Mouse (Mus musculus): ENCODE data around the gene Pdrg1.

Pdrg1 gene

DNA sequence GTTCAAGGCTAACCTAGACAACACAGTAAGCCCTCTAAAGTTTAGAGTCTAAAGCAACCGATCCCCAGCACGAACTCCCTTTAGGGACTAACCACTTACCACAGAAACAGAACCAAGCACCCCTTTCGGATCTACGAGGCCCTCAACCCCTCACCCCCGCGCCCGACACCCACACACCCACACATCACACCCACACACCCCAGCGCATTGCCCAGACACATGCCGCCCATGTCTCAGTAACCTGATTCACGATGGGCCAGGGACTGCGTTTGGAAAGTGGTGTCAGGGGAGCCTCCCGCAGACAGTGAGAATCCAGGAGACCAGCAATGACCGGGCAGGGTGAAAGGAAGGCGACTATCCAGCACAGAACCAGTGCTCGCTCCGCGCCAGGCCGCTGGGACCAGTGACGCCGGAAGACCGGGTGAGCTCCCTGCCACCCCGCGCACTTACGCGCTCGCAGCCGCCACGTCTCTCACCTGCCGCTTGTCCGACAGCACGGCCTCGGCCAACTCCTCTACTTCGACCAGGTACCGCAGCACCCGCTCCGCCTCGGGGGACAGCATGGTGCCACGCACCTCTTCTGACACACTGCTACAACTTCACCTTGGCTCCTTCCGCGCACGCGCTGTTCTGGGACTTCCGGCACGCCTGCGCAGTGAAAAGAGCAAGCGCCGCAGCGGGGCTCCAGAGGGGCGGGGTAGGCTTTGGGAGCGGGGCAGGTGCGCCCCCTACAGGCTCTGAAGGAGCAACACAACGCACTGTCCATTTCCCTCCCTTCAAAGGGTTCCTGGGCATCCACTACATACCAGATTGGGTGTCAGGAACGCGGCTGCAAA is at the start of gene Pdrg1:
Pdrg1 (minus strand) TSS at position 670 of the 836 bp plus-strand sequence.
- DNase-seq (ENCODE audit: low spot score), result peak; percentile 96

DNA sequence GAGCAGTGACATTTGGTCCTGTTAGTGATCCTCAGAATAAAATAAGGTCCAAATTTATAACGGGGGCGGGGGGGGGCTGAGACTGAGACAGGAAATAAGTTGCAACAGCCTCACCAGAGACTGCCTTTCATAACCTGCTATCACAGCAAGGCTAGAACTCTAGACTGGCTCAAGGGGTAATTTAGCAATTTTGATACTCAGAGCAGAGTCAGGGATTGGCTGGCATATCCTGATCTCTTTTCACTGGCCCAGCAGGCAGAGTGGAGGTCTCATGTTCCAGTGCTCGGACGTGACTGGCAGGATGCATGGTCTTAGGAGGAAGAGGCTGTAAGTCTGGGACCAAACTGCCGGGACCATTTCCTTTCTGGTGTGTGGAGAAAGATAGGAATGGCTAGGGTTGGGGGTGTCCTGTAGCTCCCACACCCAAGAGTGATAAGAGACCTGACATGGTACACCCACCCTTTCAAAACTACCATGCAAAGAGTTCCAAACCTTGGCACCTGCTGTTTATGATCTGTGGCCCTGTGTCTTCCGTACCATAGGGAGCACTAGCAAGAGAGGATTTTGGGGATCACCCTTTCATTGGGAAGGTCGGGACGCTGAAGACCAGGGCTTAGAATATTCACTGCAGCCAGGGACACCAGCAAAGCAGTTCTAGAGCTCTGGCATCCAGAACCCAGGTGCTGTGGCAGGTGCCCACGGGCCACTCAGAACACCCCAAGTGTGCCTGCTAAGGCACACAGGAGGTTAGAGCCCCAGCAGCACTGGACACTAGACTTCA is 49.2 kb upstream of the Pdrg1 start:
- no peak for DNase-seq (ENCODE audit: low spot score)

DNA sequence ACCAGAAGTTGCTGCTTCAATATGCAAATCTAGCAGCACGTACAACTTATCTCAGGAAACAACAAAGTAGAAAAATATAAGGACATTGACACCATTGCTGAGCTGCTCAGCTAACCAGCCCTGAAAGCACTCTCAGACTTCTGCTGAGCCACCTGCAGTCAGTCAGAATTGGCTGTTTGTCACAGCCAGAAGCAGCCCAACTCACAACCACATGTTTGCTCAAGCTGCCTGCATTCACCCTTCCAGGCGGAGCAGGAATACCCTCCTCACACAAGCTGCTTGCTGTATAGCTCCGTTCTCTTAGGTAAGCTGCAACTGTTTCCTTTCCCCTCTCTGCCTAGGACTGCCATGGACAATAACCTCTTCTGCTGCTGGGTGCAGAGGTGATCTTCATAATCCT is 48.2 kb upstream of the Pdrg1 start:
- DNase-seq (ENCODE audit: low spot score), result no peak

DNA sequence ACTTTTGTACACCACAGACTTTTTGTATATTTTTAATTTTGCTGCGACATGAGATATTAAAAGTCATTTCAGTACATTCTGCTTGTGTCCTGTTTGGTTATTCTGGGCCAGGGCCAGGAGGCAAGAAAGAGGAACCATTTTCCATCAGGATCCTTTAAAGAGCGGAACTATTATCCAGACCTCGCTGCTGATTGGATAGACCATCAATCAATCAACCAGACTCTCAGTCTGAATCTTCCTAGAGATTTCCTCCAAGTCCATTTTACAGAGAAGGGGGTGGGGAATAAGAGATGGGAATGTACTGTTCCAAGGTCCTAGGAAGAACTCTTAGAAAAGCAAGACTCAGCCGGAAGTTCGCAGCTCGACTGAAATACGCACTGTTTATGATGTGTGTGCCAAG is 45.0 kb upstream of the Pdrg1 start:
- no peak for DNase-seq (ENCODE audit: low spot score)

GRCm38 (mm10) chr2:153058365-153058764 is 43.1 kb upstream of the Pdrg1 start:
- no peak for DNase-seq (ENCODE audit: low spot score)

- DNase-seq (ENCODE audit: low spot score), result no peak
Observed at GRCm38 (mm10) chr2:153055270-153055920, 40.2 kb upstream of the Pdrg1 start.

GRCm38 (mm10) chr2:153053896-153054295 is 38.7 kb upstream of the Pdrg1 start:
- no peak for DNase-seq (ENCODE audit: low spot score)

- DNase-seq (ENCODE audit: low spot score), result no peak
Observed at GRCm38 (mm10) chr2:153052700-153053351, 37.6 kb upstream of the Pdrg1 start.

DNA sequence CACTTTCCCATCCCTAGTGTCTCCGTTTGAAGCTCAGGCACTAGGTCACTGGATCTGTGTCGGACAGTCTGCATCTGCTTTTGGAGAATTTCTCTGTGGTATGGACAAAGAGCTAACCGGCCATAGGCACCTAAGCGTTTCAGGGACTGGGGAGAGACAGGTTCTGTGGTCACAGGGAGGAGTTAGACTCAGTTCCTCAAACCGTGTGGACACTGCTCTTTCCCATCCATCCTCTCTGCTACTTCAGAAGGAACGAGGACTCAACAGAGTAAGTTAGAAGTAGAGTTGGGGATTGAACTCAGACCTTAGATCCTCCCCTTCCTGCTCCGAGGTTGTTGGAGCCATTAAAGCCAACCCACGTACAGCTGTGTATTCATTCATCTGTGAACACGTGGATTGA is 36.3 kb upstream of the Pdrg1 start:
- no peak for DNase-seq (ENCODE audit: low spot score)

DNA sequence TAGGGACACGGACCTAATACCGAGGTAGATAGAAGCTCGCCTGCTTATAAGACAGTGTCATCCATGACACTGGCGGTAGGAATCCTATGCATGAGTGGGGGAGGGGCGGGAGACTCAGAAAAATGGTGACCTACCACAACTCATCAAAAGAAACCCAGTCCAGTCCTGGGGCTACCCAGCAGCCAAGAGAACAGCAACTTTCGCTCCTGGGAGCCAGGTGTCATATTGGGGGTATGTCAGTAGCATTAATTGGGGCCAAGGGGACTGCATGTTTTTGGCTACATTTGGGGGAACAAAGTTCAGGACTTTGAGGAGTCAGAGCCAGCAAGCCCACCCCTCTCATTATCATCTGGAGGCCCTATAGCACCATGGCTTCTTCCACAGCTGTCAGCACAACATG is 35.9 kb upstream of the Pdrg1 start:
- no peak for DNase-seq (ENCODE audit: low spot score)

- DNase-seq (ENCODE audit: low spot score), result no peak
Observed at GRCm38 (mm10) chr2:153049997-153050358, 34.8 kb upstream of the Pdrg1 start.

GRCm38 (mm10) chr2:153049288-153049996 is 34.2 kb upstream of the Pdrg1 start:
- DNase-seq (ENCODE audit: low spot score), result no peak

- DNase-seq (ENCODE audit: low spot score), result peak; percentile 81
Observed at GRCm38 (mm10) chr2:153047828-153048465, 32.7 kb upstream of the Pdrg1 start.

- no peak for DNase-seq (ENCODE audit: low spot score)
Observed at GRCm38 (mm10) chr2:153045884-153046299, 30.7 kb upstream of the Pdrg1 start.

DNA sequence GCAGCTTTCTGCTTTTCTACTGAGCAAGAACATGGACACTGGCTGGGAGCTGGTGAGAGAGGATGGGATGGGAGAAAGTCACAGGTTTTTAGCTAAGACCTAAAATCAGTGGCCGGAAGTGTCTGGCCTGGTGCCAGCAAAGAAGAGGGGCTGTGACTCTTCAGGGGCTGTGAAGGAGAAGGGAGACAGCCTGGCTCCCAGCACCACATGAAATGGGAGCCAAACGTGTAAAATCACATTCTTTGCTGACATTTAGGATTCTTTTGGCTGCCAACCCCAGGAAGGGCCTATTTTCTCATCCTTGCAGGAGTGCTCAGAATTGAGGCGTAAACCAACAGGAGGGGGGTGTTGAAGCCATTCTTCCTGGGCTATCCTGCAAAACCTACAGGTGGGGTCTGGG is 28.7 kb upstream of the Pdrg1 start:
- no peak for DNase-seq (ENCODE audit: low spot score)

DNA sequence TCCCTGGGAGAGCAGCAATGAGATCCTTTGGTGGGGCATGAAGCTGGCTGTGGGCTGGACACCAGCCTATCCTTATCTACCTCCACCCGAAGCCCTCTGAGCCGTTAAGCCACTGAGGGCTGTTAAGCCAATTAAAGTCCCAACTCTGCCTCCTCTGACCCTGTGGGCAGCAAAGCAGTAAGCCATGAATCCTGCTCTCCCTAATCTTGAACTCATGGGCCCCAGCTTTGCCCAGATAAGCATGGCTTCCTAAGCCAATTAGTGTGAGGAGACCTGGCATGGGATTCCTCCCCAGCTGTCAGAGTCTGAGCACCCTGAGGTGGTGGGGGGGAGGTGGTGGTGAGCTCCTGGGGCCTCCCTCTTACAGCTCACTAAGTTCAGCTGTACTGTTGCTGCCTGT is 21.5 kb upstream of the Pdrg1 start:
- no peak for DNase-seq (ENCODE audit: low spot score)

DNA sequence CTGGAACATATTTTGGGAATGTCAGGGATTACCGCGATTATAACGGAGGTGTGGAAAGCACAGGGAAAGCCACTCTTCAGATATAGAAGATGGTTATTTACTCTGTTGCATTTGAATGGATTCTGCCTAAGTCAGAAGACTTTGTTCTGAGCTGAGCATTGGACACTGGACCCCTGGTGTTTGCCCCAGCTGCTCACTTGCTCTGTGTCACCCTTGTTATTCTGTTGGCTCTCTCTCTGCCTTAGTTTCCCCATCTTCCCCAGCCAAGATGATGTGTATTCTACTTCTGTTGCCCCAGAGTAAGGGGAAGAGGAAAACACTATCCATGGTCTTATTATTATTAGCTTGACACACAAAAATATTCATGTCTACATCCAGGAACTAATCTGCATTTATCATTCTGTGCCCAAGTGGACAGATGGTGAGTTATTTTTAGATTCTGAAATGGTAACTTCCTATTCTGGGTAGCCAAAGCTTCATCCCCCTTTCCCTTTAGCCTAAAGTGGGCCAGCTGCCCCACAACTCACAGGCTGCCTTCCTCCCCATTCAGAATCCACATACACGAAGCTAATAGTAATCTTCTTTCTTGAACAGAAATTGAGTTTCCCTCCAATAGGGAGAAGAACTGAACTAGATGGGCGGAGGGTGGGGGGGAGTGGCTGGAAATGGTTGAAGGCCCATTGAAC is 18.5 kb upstream of the Pdrg1 start:
- DNase-seq (ENCODE audit: low spot score), result no peak

GRCm38 (mm10) chr2:153032973-153033372 is 17.7 kb upstream of the Pdrg1 start:
- DNase-seq (ENCODE audit: low spot score), result no peak

DNA sequence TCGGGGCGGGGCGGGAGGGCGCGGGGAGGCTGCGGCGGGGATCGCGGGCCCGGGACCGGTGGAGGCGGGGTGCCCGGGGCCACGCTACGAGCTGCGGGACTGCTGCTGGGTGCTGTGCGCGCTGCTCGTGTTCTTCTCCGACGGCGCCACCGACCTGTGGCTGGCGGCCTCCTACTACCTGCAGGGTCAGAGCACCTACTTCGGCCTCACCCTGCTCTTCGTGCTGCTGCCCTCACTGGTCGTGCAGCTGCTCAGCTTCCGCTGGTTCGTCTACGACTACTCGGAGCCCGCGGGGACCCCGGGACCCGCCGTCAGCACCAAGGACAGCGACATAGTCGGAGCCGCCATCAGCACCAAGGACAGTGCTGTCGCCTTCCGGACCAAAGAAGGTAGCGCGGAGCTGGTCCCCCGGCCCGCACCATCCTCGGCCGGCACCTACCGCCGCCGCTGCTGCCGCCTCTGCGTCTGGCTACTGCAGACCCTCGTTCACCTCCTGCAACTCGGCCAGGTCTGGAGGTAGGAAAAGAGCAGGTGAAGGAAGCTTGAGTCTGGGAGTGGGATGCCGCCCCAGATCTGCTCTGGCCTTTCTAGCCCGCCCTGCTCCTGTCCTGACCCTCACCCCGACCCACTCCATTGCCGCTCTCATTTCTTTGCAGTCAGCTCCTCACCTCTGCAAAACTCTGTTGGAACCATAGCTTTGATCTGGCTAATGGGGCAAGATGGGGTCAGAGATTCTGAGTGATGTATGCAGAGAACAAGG is 17.0 kb upstream of the Pdrg1 start:
- DNase-seq (ENCODE audit: low spot score), result peak; percentile 94

All from testis, postnatal 10 days (tissue).